Mouse (Mus musculus) gastrocnemius, adult 8-10 months (tissue): Measurements from ENCODE around the gene Spdye4b. TPM values are rescaled to one million over a fixed set of nuclear protein-coding genes. Genes with fewer than 3 reads are reported as not detected.
"Not testable (repeated sequence)": the region's sequence is repeated elsewhere in the genome, so short reads cannot be mapped to it uniquely, and the experiment has no call there.

Experiments
- DNase-seq, 2 experiments: peaks; one replicate each; pipeline ENCODE4 v3.0.0; 2022; ENCODE audit warnings: low spot score in 2 of 2
- total RNA-seq, 4 experiments: library from RNA; stranded (reverse); gene quantifications; 2 replicates each; pipeline ENCODE4 v1.2.4; 2022

The Spdye4b gene
- total RNA-seq = not detected

GRCm38 (mm10) chr5:143180255-143181076, at the start of gene Spdye4b, which contains the start of gene Rbak:
Spdye4b (plus strand) TSS chr5:143181017.
Rbak (minus strand) TSS chr5:143180775.
- DNase-seq = peak; percentile 84 to 89

- no peak for DNase-seq
These were observed 47.8 kb upstream of the Spdye4b start for GRCm38 (mm10) chr5:143132935-143133514.

- DNase-seq = not testable (repeated sequence)
These were observed 46.4 kb upstream of the Spdye4b start for GRCm38 (mm10) chr5:143134216-143135010.

- DNase-seq = no peak
These were observed 45.8 kb upstream of the Spdye4b start for GRCm38 (mm10) chr5:143135042-143135441.

- DNase-seq = no peak
These were observed 43.2 kb upstream of the Spdye4b start for GRCm38 (mm10) chr5:143137580-143137979.

GRCm38 (mm10) chr5:143147481-143147880, 33.3 kb upstream of the Spdye4b start, which contains the start of gene Olfr718-ps1:
Olfr718-ps1 (minus strand) TSS chr5:143147581.
- DNase-seq = no peak

GRCm38 (mm10) chr5:143148661-143149060, 32.2 kb upstream of the Spdye4b start:
- DNase-seq = no peak

GRCm38 (mm10) chr5:143149536-143149935, 31.3 kb upstream of the Spdye4b start:
- no peak for DNase-seq

GRCm38 (mm10) chr5:143150044-143150443, 30.8 kb upstream of the Spdye4b start:
- DNase-seq = no peak

GRCm38 (mm10) chr5:143153756-143154155, 27.1 kb upstream of the Spdye4b start:
- DNase-seq = no peak

GRCm38 (mm10) chr5:143155534-143155933, 25.3 kb upstream of the Spdye4b start:
- DNase-seq = no peak

- no peak for DNase-seq
These were observed 15.2 kb upstream of the Spdye4b start for GRCm38 (mm10) chr5:143165508-143166070.

GRCm38 (mm10) chr5:143175970-143176369, 4.8 kb upstream of the Spdye4b start:
- no peak for DNase-seq

GRCm38 (mm10) chr5:143177541-143178200, 3.1 kb upstream of the Spdye4b start:
- no peak for DNase-seq

- DNase-seq = no peak
These were observed 1.6 kb upstream of the Spdye4b start for GRCm38 (mm10) chr5:143179179-143179578.

GRCm38 (mm10) chr5:143188014-143188413, 7.2 kb downstream of the Spdye4b start:
- DNase-seq = not testable (repeated sequence)

GRCm38 (mm10) chr5:143192806-143193205, 12.0 kb downstream of the Spdye4b start:
- no peak for DNase-seq

- DNase-seq = not testable (repeated sequence)
These were observed 13.9 kb downstream of the Spdye4b start for GRCm38 (mm10) chr5:143194747-143195146.

GRCm38 (mm10) chr5:143195166-143195565, 14.3 kb downstream of the Spdye4b start:
- DNase-seq = no peak

GRCm38 (mm10) chr5:143196506-143196905, 15.7 kb downstream of the Spdye4b start:
- DNase-seq = no peak

GRCm38 (mm10) chr5:143205015-143205414, 24.2 kb downstream of the Spdye4b start:
- no peak for DNase-seq
